Mouse (Mus musculus) hindbrain, embryonic 16.5 days (tissue): ENCODE measurements around the gene Auts2. TPM values are rescaled to one million over a fixed set of nuclear protein-coding genes. Genes with fewer than 3 reads are reported as not detected.
A peak's percentile ranks its signal among the peaks of the same experiment; 100 is the strongest.

Experiments used
- ATAC-seq: fragments of 200-750 bp; cut with Nextera tagmentation; 2 replicates; pipeline ENCODE4 v1.8.0; 2017; ENCODE audit warnings: moderate TSS enrichment, moderate library complexity
- H3K27ac ChIP-seq: fragments of 300-500 bp; sonication (generic); 2 replicates; pipeline ENCODE4 v1.5.1; 2014; ENCODE audit warnings: low read depth, mild to moderate bottlenecking, control low read depth, low read length, moderate library complexity
- H3K27me3 ChIP-seq: fragments of 300-500 bp; sonication (generic); replicated peaks from 2 replicates; pipeline ENCODE4 v1.6.1; 2014; ENCODE audit warnings: low read length; ENCODE audit not compliant: control insufficient read depth, insufficient read depth
- H3K36me3 ChIP-seq: fragments of 300-500 bp; sonication (generic); 2 replicates; pipeline ENCODE4 v1.6.1; 2014; ENCODE audit warnings: mild to moderate bottlenecking, low read length, moderate library complexity, mixed read lengths; ENCODE audit not compliant: control insufficient read depth, insufficient read depth
- H3K4me1 ChIP-seq: fragments of 300-500 bp; sonication (generic); 2 replicates; pipeline ENCODE4 v1.6.1; 2014; ENCODE audit warnings: low read depth, low read length; ENCODE audit not compliant: control insufficient read depth, insufficient read depth
- H3K4me2 ChIP-seq: fragments of 300-500 bp; sonication (generic); 2 replicates; pipeline ENCODE4 v1.6.1; 2014; ENCODE audit warnings: mild to moderate bottlenecking, low read length, control low read depth, moderate library complexity
- H3K4me3 ChIP-seq: fragments of 300-500 bp; sonication (generic); 2 replicates; pipeline ENCODE4 v1.5.1; 2014; ENCODE audit warnings: mild to moderate bottlenecking, low read length, control low read depth, moderate library complexity
- H3K9ac ChIP-seq: fragments of 300-500 bp; sonication (generic); 2 replicates; pipeline ENCODE4 v1.6.1; 2014; ENCODE audit warnings: low read depth, mild to moderate bottlenecking, control low read depth, low read length, moderate library complexity
- H3K9me3 ChIP-seq: fragments of 300-500 bp; sonication (generic); 2 replicates; pipeline ENCODE4 v1.6.1; 2014; ENCODE audit warnings: mild to moderate bottlenecking, low read length, moderate library complexity; ENCODE audit not compliant: control insufficient read depth
- WGBS: fragments of 180-500 bp; shearing (Covaris S2); extraction: QIAGEN DNeasy Blood & Tissue Kit; methylation state at CpG from one replicate; pipeline ENCODE4 v1.1.7; 2014; 5-methylcytosine and 5-hydroxymethylcytosine counted together
- polyA plus RNA-seq: library from polyadenylated mRNA; unstranded; fragments of >200 nt; fragmentation: Nextera tagmentation; extraction: Ambion mirVana; gene quantifications from 2 replicates; pipeline ENCODE4 v1.2.1, GENCODE M21; 2015

The Auts2 gene
- polyA plus RNA-seq, 1 experiment from 2014 or later = 43.2 TPM

DNA sequence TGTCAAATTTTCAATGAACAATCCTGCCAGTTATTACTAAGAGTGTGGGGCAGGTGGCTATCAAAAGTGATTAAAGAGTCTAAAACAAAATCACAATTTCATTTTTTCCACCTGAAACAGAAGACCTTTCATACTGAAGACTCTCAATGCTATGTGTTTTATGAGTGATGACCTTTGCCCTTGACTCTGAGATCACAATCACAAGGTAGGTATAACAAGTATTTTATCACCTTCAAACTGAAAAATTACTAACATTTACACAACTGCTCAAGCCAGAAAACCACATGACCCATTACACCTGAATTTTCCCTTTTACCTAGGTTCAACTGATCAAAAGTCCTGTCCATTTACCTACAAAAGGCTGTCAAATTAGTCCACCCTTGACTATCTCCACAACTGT lies 582.7 kb downstream of the Auts2 start:
- H3K27me3 ChIP-seq = no peaks in the 10 kb centered on the region
- no peaks in the 10 kb centered on the region; the same call in 1 of the 2 replicates for H3K4me1 ChIP-seq
- no peak overlapping the region for H3K9ac ChIP-seq
- no peaks in the 10 kb centered on the region for H3K36me3 ChIP-seq
- no peak for ATAC-seq
- H3K4me2 ChIP-seq = no peak overlapping the region
- H3K4me3 ChIP-seq = no peak overlapping the region
- H3K9me3 ChIP-seq = no peaks in the 10 kb centered on the region; the same call in 1 of the 2 replicates
- H3K27ac ChIP-seq = no peak overlapping the region

DNA sequence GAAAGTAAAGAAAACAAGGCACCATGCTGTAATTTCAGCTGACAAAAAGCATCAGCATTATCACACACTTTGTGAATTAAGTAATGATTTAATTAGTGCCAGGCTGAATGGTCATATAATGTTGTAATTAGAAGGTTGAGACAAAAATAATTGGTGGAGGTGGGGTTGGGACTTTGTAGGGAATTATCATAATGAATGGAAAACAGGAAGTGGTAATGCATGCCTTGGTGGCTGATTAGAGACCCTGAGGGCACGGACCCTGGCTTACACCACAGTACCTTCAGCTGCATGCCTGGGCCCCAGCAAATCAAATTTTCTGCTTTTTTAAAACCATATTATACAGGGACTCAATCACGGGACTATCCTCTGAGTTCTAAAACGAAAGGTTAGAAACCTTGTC lies 586.1 kb downstream of the Auts2 start:
- WGBS = 71% methylated on average over 3 of the region's 3 CpGs
- no peak overlapping the region for H3K4me2 ChIP-seq
- H3K27ac ChIP-seq = no peak overlapping the region
- H3K27me3 ChIP-seq = no peaks in the 10 kb centered on the region
- no peaks in the 10 kb centered on the region for H3K36me3 ChIP-seq
- no peak overlapping the region for H3K4me3 ChIP-seq
- H3K9me3 ChIP-seq = no peaks in the 10 kb centered on the region; the same call in 1 of the 2 replicates
- no peaks in the 10 kb centered on the region; the same call in 1 of the 2 replicates for H3K4me1 ChIP-seq
- no peak for ATAC-seq
- no peak overlapping the region for H3K9ac ChIP-seq

- no peak for ATAC-seq
- H3K4me2 ChIP-seq = no peak overlapping the region
- no peak overlapping the region for H3K9ac ChIP-seq
- 46% methylated on average over 7 of the region's 7 CpGs for WGBS
- H3K36me3 ChIP-seq = no peaks in the 10 kb centered on the region
- H3K4me1 ChIP-seq = no peaks in the 10 kb centered on the region; the same call in 1 of the 2 replicates
- H3K9me3 ChIP-seq = no peaks in the 10 kb centered on the region; the same call in 1 of the 2 replicates
- no peak overlapping the region for H3K4me3 ChIP-seq
- no peak overlapping the region for H3K27ac ChIP-seq
- H3K27me3 ChIP-seq = no peaks in the 10 kb centered on the region
Measured at GRCm38 (mm10) chr5:131956090-131956489, 587.1 kb downstream of the Auts2 start.

GRCm38 (mm10) chr5:131955227-131956016 lies 587.7 kb downstream of the Auts2 start:
- H3K9ac ChIP-seq = no peak overlapping the region
- no peak for ATAC-seq
- no peaks in the 10 kb centered on the region; the same call in 1 of the 2 replicates for H3K4me1 ChIP-seq
- no peaks in the 10 kb centered on the region for H3K27me3 ChIP-seq
- no peak overlapping the region for H3K27ac ChIP-seq
- no peak overlapping the region for H3K4me3 ChIP-seq
- no peaks in the 10 kb centered on the region; the same call in 1 of the 2 replicates for H3K9me3 ChIP-seq
- H3K36me3 ChIP-seq = no peaks in the 10 kb centered on the region
- H3K4me2 ChIP-seq = no peak overlapping the region
- WGBS = 71% methylated on average over 8 of the region's 8 CpGs

GRCm38 (mm10) chr5:131948571-131949151 lies 594.5 kb downstream of the Auts2 start:
- WGBS = 23% methylated on average over 7 of the region's 7 CpGs
- Histone ChIP-seq H3K4me2 (no peak overlapping the region), H3K4me3 (no peak overlapping the region), H3K27me3 (no peaks in the 10 kb centered on the region), H3K27ac (peak overlapping the region; percentile 53), H3K9ac (no peak overlapping the region), H3K9me3 (no peaks in the 10 kb centered on the region), H3K36me3 (no peaks in the 10 kb centered on the region), H3K4me1 (peaks cover 6% of the 10 kb centered on the region)
- ATAC-seq = peak; percentile 81

DNA sequence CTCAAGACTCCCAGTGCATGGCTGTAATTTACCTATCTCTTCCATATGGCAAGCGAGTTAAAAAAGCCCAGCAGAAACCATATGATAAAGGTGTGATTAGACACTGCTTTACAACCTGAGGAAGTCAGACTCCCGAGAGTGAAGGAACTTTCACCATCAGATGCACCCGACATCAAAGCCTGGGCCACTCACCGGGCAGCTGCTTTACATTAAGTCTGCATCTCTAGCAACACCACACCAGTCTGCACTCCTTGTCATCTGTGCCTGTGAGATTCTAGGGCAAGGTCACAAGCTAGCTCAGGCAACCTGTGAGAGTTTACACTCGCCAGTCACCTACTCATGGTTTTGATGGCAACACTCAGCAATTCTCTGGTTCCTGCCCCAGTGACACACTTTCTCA lies 596.3 kb downstream of the Auts2 start:
- Histone ChIP-seq H3K27me3 (no peaks in the 10 kb centered on the region), H3K4me1 (peaks cover 6% of the 10 kb centered on the region)

GRCm38 (mm10) chr5:131944761-131945160 lies 598.4 kb downstream of the Auts2 start:
- Histone ChIP-seq H3K9me3 (no peaks in the 10 kb centered on the region), H3K4me3 (no peak overlapping the region), H3K4me1 (peaks cover 6% of the 10 kb centered on the region), H3K27me3 (no peaks in the 10 kb centered on the region), H3K27ac (no peak overlapping the region), H3K9ac (no peak overlapping the region), H3K36me3 (no peaks in the 10 kb centered on the region), H3K4me2 (no peak overlapping the region)
- 30% methylated on average over 2 of the region's 2 CpGs for WGBS
- no peak for ATAC-seq

More for the DNA sequence above, 596.3 kb downstream of the Auts2 start:
- Histone ChIP-seq H3K27ac (no peak overlapping the region), H3K4me2 (no peak overlapping the region), H3K9ac (no peak overlapping the region), H3K36me3 (no peaks in the 10 kb centered on the region), H3K9me3 (no peaks in the 10 kb centered on the region), H3K4me3 (no peak overlapping the region)
- ATAC-seq = no peak
- 86% methylated on average over 5 of the region's 5 CpGs for WGBS

DNA sequence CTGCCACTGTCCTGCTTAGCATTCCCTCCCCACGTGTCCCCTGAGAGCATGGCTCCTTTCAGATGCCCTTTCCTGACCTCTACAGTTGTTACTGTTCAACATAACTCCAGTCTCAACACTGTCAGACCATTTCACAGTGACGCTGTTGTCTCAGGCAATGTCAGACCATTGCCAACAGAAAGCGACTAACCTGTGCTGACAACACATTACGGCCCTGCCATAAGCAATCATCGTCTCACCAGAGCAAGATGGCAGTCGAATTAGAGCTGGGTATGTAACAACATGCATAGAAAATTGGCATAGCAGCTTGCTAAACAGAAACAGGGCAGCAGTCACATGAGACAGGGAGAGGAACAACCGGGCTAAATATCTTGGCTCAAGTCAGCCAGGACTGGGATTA lies 614.4 kb downstream of the Auts2 start:
- no peak for ATAC-seq

GRCm38 (mm10) chr5:131922759-131923158 lies 620.4 kb downstream of the Auts2 start:
- H3K4me3 ChIP-seq = no peak overlapping the region
- H3K4me1 ChIP-seq = peaks cover 4% of the 10 kb centered on the region
- no peak overlapping the region for H3K9ac ChIP-seq
- H3K27me3 ChIP-seq = no peaks in the 10 kb centered on the region
- WGBS = 75% methylated on average over 4 of the region's 4 CpGs
- no peak overlapping the region for H3K27ac ChIP-seq
- ATAC-seq = no peak
- H3K4me2 ChIP-seq = no peak overlapping the region
- no peaks in the 10 kb centered on the region for H3K36me3 ChIP-seq
- H3K9me3 ChIP-seq = no peaks in the 10 kb centered on the region

More for the DNA sequence above, 614.4 kb downstream of the Auts2 start:
- no peak overlapping the region for H3K4me2 ChIP-seq
- H3K9ac ChIP-seq = no peak overlapping the region
- no peaks in the 10 kb centered on the region for H3K4me1 ChIP-seq
- H3K27ac ChIP-seq = no peak overlapping the region
- H3K36me3 ChIP-seq = no peaks in the 10 kb centered on the region
- H3K27me3 ChIP-seq = no peaks in the 10 kb centered on the region
- no peak overlapping the region for H3K4me3 ChIP-seq
- no peaks in the 10 kb centered on the region for H3K9me3 ChIP-seq
- 69% methylated on average over 7 of the region's 7 CpGs for WGBS
